Mouse (Mus musculus) adrenal gland, postnatal 14 days (tissue): ENCODE results near the gene Arpp21. TPM values are rescaled to one million over a fixed set of nuclear protein-coding genes. Genes with fewer than 3 reads are reported as not detected.

Experiments
- DNase-seq: peaks from one replicate; pipeline ENCODE4 v3.0.0; 2021; ENCODE audit warnings: mixed read lengths
- long read RNA-seq, 2 experiments: library from polyadenylated mRNA; stranded (forward); transcript quantifications; one replicate each; pipeline ENCODE4 v2.0.0; 2021
- total RNA-seq: library from RNA; stranded (reverse); gene quantifications from 2 replicates; pipeline ENCODE4 v1.2.3, GENCODE M21; 2021

Gene Arpp21
- total RNA-seq = 0.94 and 1.3 TPM in 2 replicates
- long read RNA-seq, experiment 1 = 0 reads
- long read RNA-seq, experiment 2, partial matches to known transcripts = 0 of 1 reads
- long read RNA-seq, experiment 2, other reads (novel, unspliced or antisense) = 1 of 1 reads

GRCm38 (mm10) chr9:112235696-112236397 lies at the start of gene Arpp21:
Gene Arpp21 (minus strand): TSS chr9:112235938.
- no peak for DNase-seq

GRCm38 (mm10) chr9:112272426-112272969 lies 36.8 kb upstream of the Arpp21 start:
- no peak for DNase-seq

- no peak for DNase-seq
Observed at GRCm38 (mm10) chr9:112264982-112265641, 29.4 kb upstream of the Arpp21 start.

GRCm38 (mm10) chr9:112261986-112262901 lies 26.5 kb upstream of the Arpp21 start:
- DNase-seq = no peak

GRCm38 (mm10) chr9:112261556-112261955 lies 25.8 kb upstream of the Arpp21 start:
- no peak for DNase-seq

GRCm38 (mm10) chr9:112260696-112261095 lies 25.0 kb upstream of the Arpp21 start:
- DNase-seq = no peak

- DNase-seq = no peak
Observed at GRCm38 (mm10) chr9:112258560-112258959, 22.8 kb upstream of the Arpp21 start.

GRCm38 (mm10) chr9:112255971-112256370 lies 20.2 kb upstream of the Arpp21 start:
- DNase-seq = no peak

- no peak for DNase-seq
Observed at GRCm38 (mm10) chr9:112253730-112254129, 18.0 kb upstream of the Arpp21 start.

GRCm38 (mm10) chr9:112251857-112252256 lies 16.1 kb upstream of the Arpp21 start:
- no peak for DNase-seq

- no peak for DNase-seq
Observed at GRCm38 (mm10) chr9:112251339-112251738, 15.6 kb upstream of the Arpp21 start.

GRCm38 (mm10) chr9:112249753-112250152 lies 14.0 kb upstream of the Arpp21 start:
- DNase-seq = no peak

- no peak for DNase-seq
Observed at GRCm38 (mm10) chr9:112247183-112247582, 11.4 kb upstream of the Arpp21 start.

GRCm38 (mm10) chr9:112238168-112238567 lies 2.4 kb upstream of the Arpp21 start:
- DNase-seq = no peak

GRCm38 (mm10) chr9:112236551-112236950 lies 813 bp upstream of the Arpp21 start:
- DNase-seq = no peak

GRCm38 (mm10) chr9:112235041-112235695 lies 570 bp downstream of the Arpp21 start:
- peak; percentile 67 for DNase-seq

- DNase-seq = peak; percentile 9
Observed at GRCm38 (mm10) chr9:112234505-112235024, 1.2 kb downstream of the Arpp21 start.

GRCm38 (mm10) chr9:112233822-112234504 lies 1.8 kb downstream of the Arpp21 start:
- no peak for DNase-seq

- no peak for DNase-seq
Observed at GRCm38 (mm10) chr9:112233378-112233777, 2.4 kb downstream of the Arpp21 start.

GRCm38 (mm10) chr9:112231935-112232575 lies 3.7 kb downstream of the Arpp21 start:
- DNase-seq = no peak
